Mouse (Mus musculus) brain, embryonic 14.5 days (tissue): ENCODE measurements around the gene Fpr2.

Source experiments
- CTCF ChIP-seq: fragments of 200-500 bp; IDR thresholded peaks from 2 replicates; pipeline ENCODE4 v1.5.1; 2012; ENCODE audit warnings: inconsistent platforms, mild to moderate bottlenecking, moderate library complexity, borderline replicate concordance; ENCODE audit not compliant: insufficient read depth, insufficient read length; ENCODE audit errors: extremely low read depth
- POLR2A ChIP-seq: fragments of 200-500 bp; IDR thresholded peaks from 2 replicates; pipeline ENCODE4 v1.6.1; 2012; ENCODE audit warnings: mild to moderate bottlenecking, inconsistent platforms, borderline replicate concordance; ENCODE audit not compliant: poor library complexity, insufficient read depth, insufficient read length, severe bottlenecking; ENCODE audit errors: extremely low read depth

DNA sequence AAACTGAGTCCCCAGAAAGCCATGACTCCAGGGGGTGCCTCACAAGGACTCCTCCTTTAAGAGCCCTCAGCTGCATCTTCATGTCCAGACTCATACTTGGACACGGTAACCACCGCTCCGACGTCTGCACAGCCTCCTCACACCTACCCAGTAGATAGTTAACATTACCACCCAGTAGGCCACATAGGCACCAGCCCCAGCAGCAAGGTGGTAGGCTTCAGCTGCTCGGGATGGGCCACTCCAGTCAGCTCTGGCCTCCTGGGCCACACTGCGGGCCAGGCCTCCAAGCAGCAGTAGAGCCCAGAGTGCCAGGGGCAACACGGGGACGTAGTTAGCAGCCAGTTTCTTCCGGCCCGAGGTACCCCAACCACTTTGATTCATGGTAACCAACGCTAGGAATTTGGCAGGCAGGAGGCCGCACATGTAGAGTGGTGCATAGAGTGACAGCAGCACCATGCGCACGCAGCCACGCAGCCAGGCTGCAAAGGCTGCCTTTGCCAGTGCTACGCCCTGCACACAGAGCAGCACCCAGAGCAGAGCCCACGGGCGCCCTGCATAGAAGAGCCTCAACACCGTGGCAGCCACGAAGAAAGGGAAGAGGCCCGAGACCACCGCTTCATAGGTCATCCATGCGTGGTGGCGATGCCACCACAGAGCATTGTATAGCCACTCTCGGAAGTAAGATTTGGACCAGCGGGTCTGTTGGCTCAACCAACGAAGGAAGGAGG lies 43.9 kb upstream of the Fpr2 start:
- TF ChIP-seq POLR2A (no peak), CTCF (no peak)
